Mouse (Mus musculus) CH12.LX (cell line): Measurements from ENCODE around the gene Klc4. TPM values are rescaled to one million over a fixed set of nuclear protein-coding genes. Genes with fewer than 3 reads are reported as not detected.

Source experiments
- DNase-seq: peaks from one replicate; pipeline ENCODE4 v3.0.0-alpha.2; 2013; ENCODE audit errors: extremely low read depth
- H3K27ac ChIP-seq: 2 replicates; pipeline ENCODE4 v1.5.1; 2012; ENCODE audit warnings: low read depth, mild to moderate bottlenecking, control low read depth, moderate library complexity; ENCODE audit not compliant: insufficient read depth
- H3K27me3 ChIP-seq: replicated peaks from 2 replicates; pipeline ENCODE3; 2012; ENCODE audit warnings: inconsistent platforms
- H3K36me3 ChIP-seq, 2 experiments: replicated peaks in 1 of 2; 2 replicates each; pipeline versions ENCODE3 to v1.6.1; 2012; ENCODE audit warnings: inconsistent platforms in 1 of 2, low read length in 1 of 2, mild to moderate bottlenecking in 1 of 2, mixed read lengths in 1 of 2, moderate library complexity in 1 of 2; ENCODE audit not compliant: control insufficient read depth in 1 of 2, insufficient read depth in 1 of 2
- H3K4me1 ChIP-seq, 2 experiments: 2 replicates each; pipeline ENCODE4 v1.6.1; 2012; ENCODE audit warnings: inconsistent platforms in 1 of 2, moderate library complexity in 1 of 2; ENCODE audit not compliant: insufficient read depth in 2 of 2, control insufficient read depth in 1 of 2
- H3K4me2 ChIP-seq: 2 replicates; pipeline ENCODE4 v1.6.1; 2012; ENCODE audit warnings: low read depth, mild to moderate bottlenecking, control low read depth; ENCODE audit not compliant: poor library complexity, insufficient read depth, severe bottlenecking
- H3K4me3 ChIP-seq, 3 experiments: fragments of 150-350 bp in 1 of 3; sonication (generic) in 1 of 3; replicated peaks in 1 of 3; 2 replicates each; pipeline versions ENCODE3 to v1.5.1; 2011 to 2012; ENCODE audit warnings: low read depth in 2 of 3, low read length in 2 of 3, mild to moderate bottlenecking in 2 of 3, moderate library complexity in 2 of 3, control low read depth in 1 of 3, improper control_type of control experiment in 1 of 3, inconsistent platforms in 1 of 3, mixed read lengths in 1 of 3; ENCODE audit not compliant: poor library complexity in 1 of 3
- H3K79me2 ChIP-seq: replicated peaks from 2 replicates; pipeline ENCODE4 v1.6.1; 2012; ENCODE audit warnings: mild to moderate bottlenecking, moderate library complexity; ENCODE audit not compliant: control insufficient read depth, poor library complexity, insufficient read depth, severe bottlenecking; ENCODE audit errors: extremely low read depth
- H3K9ac ChIP-seq: 2 replicates; pipeline ENCODE4 v1.6.1; 2012; ENCODE audit warnings: low read depth, mild to moderate bottlenecking, control low read depth, moderate library complexity; ENCODE audit not compliant: insufficient read depth
- H3K9me3 ChIP-seq: replicated peaks from 2 replicates; pipeline ENCODE3; 2012; ENCODE audit warnings: low read length, inconsistent platforms, mixed read lengths
- CTCF ChIP-seq, 2 experiments: IDR thresholded peaks in 1 of 2; conservative IDR thresholded peaks in 1 of 2; 2 replicates each; pipeline ENCODE4 v1.5.1; 2011 to 2012; ENCODE audit warnings: low read depth in 2 of 2, low read length in 2 of 2, improper control_type of control experiment in 1 of 2, inconsistent platforms in 1 of 2, mild to moderate bottlenecking in 1 of 2, moderate library complexity in 1 of 2
- EP300 ChIP-seq: IDR thresholded peaks from 2 replicates; pipeline ENCODE4 v1.6.1; 2011; ENCODE audit warnings: low read length, improper control_type of control experiment
- GABPA ChIP-seq: IDR thresholded peaks from 2 replicates; pipeline ENCODE4 v1.6.1; 2012; ENCODE audit warnings: low read depth, low read length, improper control_type of control experiment, inconsistent platforms; ENCODE audit not compliant: insufficient replicate concordance
- NELFE ChIP-seq: IDR thresholded peaks from 2 replicates; pipeline ENCODE4 v1.6.1; 2011; ENCODE audit warnings: low read depth, low read length, improper control_type of control experiment
- NRF1 ChIP-seq: IDR thresholded peaks from 2 replicates; pipeline ENCODE4 v1.6.1; 2014; ENCODE audit warnings: low read depth, mild to moderate bottlenecking, inconsistent platforms, low read length, improper control_type of control experiment, moderate library complexity
- PAX5 ChIP-seq: IDR thresholded peaks from 2 replicates; pipeline ENCODE4 v1.6.1; 2012; ENCODE audit warnings: low read length, inconsistent platforms, mixed read lengths
- POLR2A ChIP-seq: IDR thresholded peaks from 2 replicates; pipeline ENCODE4 v1.6.1; 2011; ENCODE audit warnings: low read depth, mild to moderate bottlenecking, improper control_type of control experiment, low read length
- POLR2AphosphoS2 ChIP-seq: IDR thresholded peaks from 2 replicates; pipeline ENCODE4 v1.6.1; 2011; ENCODE audit warnings: low read depth, low read length, improper control_type of control experiment
- RAD21 ChIP-seq: IDR thresholded peaks from 2 replicates; pipeline ENCODE4 v1.6.1; 2011; ENCODE audit warnings: low read depth, mild to moderate bottlenecking, low read length, improper control_type of control experiment, moderate library complexity
- RCOR1 ChIP-seq: conservative IDR thresholded peaks from 2 replicates; pipeline ENCODE4 v1.6.1; 2012; ENCODE audit warnings: low read depth, mild to moderate bottlenecking, inconsistent platforms, low read length, improper control_type of control experiment
- SMC3 ChIP-seq: IDR thresholded peaks from 2 replicates; pipeline ENCODE4 v1.6.1; 2011; ENCODE audit warnings: low read depth, low read length, improper control_type of control experiment
- TCF12 ChIP-seq: IDR thresholded peaks from 2 replicates; pipeline ENCODE4 v1.6.1; 2014; ENCODE audit warnings: low read depth, mild to moderate bottlenecking, inconsistent platforms, low read length, improper control_type of control experiment
- USF1 ChIP-seq: IDR thresholded peaks from 2 replicates; pipeline ENCODE4 v1.6.1; 2014; ENCODE audit warnings: low read depth, mild to moderate bottlenecking, inconsistent platforms, low read length, improper control_type of control experiment
- dilution Hi-C: fragments of 300-500 bp; cut with MboI; formaldehyde crosslinking; loops from 2 replicates; pipeline ENCODE4 v1.14.3; 2020; ENCODE audit warnings: low sequenced_read_pairs; ENCODE audit not compliant: extremely low pct_unique_long_range_greater_than_20kb, extremely low pct_ligation_motif_present
- in situ Hi-C: fragments of 300-500 bp; cut with MboI; formaldehyde crosslinking; loops from 3 replicates; pipeline ENCODE4 v1.14.3; 2019; ENCODE audit warnings: low sequenced_read_pairs, low pct_ligation_motif_present, low pct_unique_long_range_greater_than_20kb, mixed read lengths
- polyA plus RNA-seq: library from polyadenylated mRNA; unstranded; fragments of >175 nt; gene quantifications from 2 replicates; pipeline ENCODE4 v1.2.1, GENCODE M21; 2012; ENCODE audit warnings: low read depth; ENCODE audit not compliant: insufficient read length
- total RNA-seq, 2 experiments: library from RNA; depleted of rRNA; stranded (reverse); fragments of 300-350 nt in 1 of 2; fragments of >200 nt in 1 of 2; gene quantifications; 2 replicates each; pipeline ENCODE4 v1.2.3; 2012 to 2014

The Klc4 gene
- total and polyA plus RNA-seq, 3 experiments: 6.6 to 10.7 (median 6.7) TPM

DNA sequence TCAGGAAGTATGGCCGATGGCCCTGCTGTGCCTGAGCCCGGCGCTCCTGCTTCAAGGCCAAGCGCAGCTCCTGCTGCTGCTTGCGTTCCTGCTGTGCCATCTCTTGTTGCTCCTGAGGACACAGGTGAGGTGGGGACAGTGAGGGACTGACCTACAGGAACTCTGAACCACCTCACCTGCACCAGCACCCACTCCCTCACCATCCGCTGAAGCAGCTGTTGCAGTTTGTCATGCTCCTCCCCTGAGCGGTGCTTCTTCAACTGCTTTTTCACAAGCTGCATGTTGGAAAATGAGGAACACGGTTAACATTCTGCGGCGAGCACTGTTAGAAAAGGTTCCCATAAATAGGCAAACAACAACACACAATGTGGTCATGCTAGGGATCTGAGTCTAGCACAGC, 24.1 kb upstream of the Klc4 start:
- no peak for DNase-seq
- H3K9me3 ChIP-seq: peaks cover 7% of the 10 kb centered on the region
- H3K27ac ChIP-seq: no peak overlapping the region
- H3K4me1 ChIP-seq: peaks cover 8 to 29% of the 10 kb centered on the region in 2 experiments
- no peak overlapping the region for H3K9ac ChIP-seq
- dilution Hi-C loops: no loop called here
- in situ Hi-C loops: no loop called here
- H3K27me3 ChIP-seq: no peaks in the 10 kb centered on the region
- TF ChIP-seq POLR2AphosphoS2 (no peak), PAX5 (no peak), RAD21 (no peak), CTCF (conservative IDR thresholded peaks at IDR 0.05 in 1 of 2, IDR thresholded peaks at IDR 0.05 in 1 of 2; ENCODE audit: low read depth in 2 of 2, low read length in 2 of 2) (no peak)
- TF ChIP-seq, all 38 proteins: peak for 0
- H3K4me3 ChIP-seq: no peak overlapping the region
- H3K36me3 ChIP-seq: peaks cover 54 to 78% of the 10 kb centered on the region in 2 experiments
- no peak overlapping the region for H3K4me2 ChIP-seq
- peaks cover 20% of the 10 kb centered on the region for H3K79me2 ChIP-seq

DNA sequence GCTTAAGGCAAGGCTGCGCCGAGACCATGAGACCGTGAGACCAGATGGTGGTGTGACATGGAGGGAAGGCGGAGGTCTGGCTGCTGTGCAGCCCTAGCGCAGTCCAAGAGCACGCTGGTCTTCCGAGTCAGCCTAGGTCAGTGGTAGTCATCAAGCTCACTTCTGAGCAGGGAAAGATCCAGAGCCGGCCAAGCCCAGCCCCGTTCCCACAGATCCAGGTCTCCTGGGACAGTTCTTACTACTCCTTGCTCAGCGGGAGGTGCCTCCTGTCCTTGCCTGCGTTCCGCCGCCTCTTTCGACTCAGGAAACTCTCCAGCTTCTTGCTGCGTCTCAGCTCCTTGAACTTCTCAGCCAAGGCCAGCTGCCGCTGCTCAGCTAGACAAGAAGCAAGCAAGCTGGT, 21.9 kb upstream of the Klc4 start:
- H3K4me2 ChIP-seq: no peak overlapping the region
- in situ Hi-C loops: no loop called here
- no peak overlapping the region for H3K9ac ChIP-seq
- peaks cover 67 to 90% of the 10 kb centered on the region in 2 experiments for H3K36me3 ChIP-seq
- dilution Hi-C loops: no loop called here
- no peaks in the 10 kb centered on the region for H3K27me3 ChIP-seq
- no peak overlapping the region for H3K27ac ChIP-seq
- TF ChIP-seq EP300 (no peak), TCF12 (no peak)
- peaks cover 8% of the 10 kb centered on the region for H3K79me2 ChIP-seq
- DNase-seq: no peak
- H3K9me3 ChIP-seq: peaks cover 7% of the 10 kb centered on the region
- H3K4me3 ChIP-seq: no peak overlapping the region
- peaks cover 0 to 16% of the 10 kb centered on the region in 2 experiments; a peak in 2 of 4 replicates for H3K4me1 ChIP-seq

DNA sequence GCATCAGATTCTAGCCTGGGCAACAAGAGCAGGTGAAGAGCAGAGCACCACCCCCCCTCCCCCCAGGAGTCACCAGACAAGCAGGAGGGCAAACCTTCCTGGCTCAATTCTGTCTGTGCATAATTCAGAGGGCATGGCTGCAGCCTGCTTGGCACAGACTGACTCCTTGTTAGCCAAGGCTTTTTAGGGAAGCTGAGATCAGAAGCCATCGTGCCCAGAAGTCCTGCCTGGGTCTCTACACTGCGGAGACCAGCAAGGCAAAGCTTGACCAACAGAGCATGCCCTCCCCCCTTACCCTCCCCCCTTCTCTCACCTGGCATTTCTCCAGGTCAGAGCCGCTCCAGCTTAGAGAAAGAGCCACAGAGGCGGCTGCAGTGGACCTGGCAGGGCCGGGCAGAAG, 16.9 kb upstream of the Klc4 start:
- Histone ChIP-seq H3K4me3 (no peak overlapping the region), H3K27ac (no peak overlapping the region), H3K27me3 (no peaks in the 10 kb centered on the region), H3K4me2 (no peak overlapping the region), H3K4me1 (peaks cover 0 to 9% of the 10 kb centered on the region in 2 experiments; a peak in 2 of 4 replicates), H3K36me3 (peaks cover 81 to 95% of the 10 kb centered on the region in 2 experiments), H3K9ac (no peak overlapping the region), H3K9me3 (no peaks in the 10 kb centered on the region), H3K79me2 (no peaks in the 10 kb centered on the region)
- TF ChIP-seq POLR2A: no peak
- TF ChIP-seq USF1: no peak
- TF ChIP-seq SMC3: no peak
- TF ChIP-seq NRF1: no peak
- TF ChIP-seq GABPA: no peak
- no peak for TF ChIP-seq NELFE
- no peak for TF ChIP-seq RCOR1
- DNase-seq: no peak
- in situ Hi-C loops (no loop called here), dilution Hi-C loops (no loop called here)
